Mouse (Mus musculus) embryonic fibroblast, embryonic 13.5 days (primary cell): Measurements from ENCODE around the gene Tspan9.

Source experiments
- CTCF ChIP-seq: IDR thresholded peaks from 2 replicates; pipeline ENCODE4 v1.5.1; 2011; ENCODE audit warnings: mild to moderate bottlenecking, control low read depth, low read length, moderate library complexity, borderline replicate concordance; ENCODE audit not compliant: insufficient read depth
- POLR2A ChIP-seq: IDR thresholded peaks from 2 replicates; pipeline ENCODE4 v1.6.1; 2011; ENCODE audit warnings: low read depth, mild to moderate bottlenecking, control low read depth, low read length, moderate library complexity

GRCm38 (mm10) chr6:128156476-128156875, 13.1 kb upstream of the Tspan9 start:
- TF ChIP-seq CTCF, result no peak
- TF ChIP-seq POLR2A, result no peak
